Mouse (Mus musculus) megakaryocyte, embryonic 14.5 days (primary cell): ENCODE measurements around the gene Tmem108. TPM values are rescaled to one million over a fixed set of nuclear protein-coding genes. Genes with fewer than 3 reads are reported as not detected.

Experiments used
- H3K27me3 ChIP-seq: replicated peaks from 2 replicates; pipeline ENCODE3; 2012; ENCODE audit warnings: inconsistent platforms
- H3K36me3 ChIP-seq: replicated peaks from 2 replicates; pipeline ENCODE3; 2012; ENCODE audit warnings: low read length, inconsistent platforms, mixed read lengths
- H3K4me1 ChIP-seq: 2 replicates; pipeline ENCODE4 v1.6.1; 2012; ENCODE audit warnings: inconsistent platforms
- H3K4me3 ChIP-seq: replicated peaks from 2 replicates; pipeline ENCODE3; 2012; ENCODE audit warnings: moderate library complexity, mild to moderate bottlenecking, inconsistent platforms
- H3K9me3 ChIP-seq: 2 replicates; pipeline ENCODE4 v1.6.1; 2012; ENCODE audit warnings: inconsistent platforms
- FLI1 ChIP-seq: IDR thresholded peaks from 2 replicates; pipeline ENCODE4 v1.6.1; 2012; ENCODE audit warnings: low read length, inconsistent platforms, mixed read lengths
- GATA1 ChIP-seq: IDR thresholded peaks from 3 replicates; pipeline ENCODE4 v1.6.1; 2012; ENCODE audit warnings: mixed read lengths, low read length, inconsistent platforms, borderline replicate concordance
- polyA plus RNA-seq: library from polyadenylated mRNA; stranded (reverse); fragments of >175 nt; gene quantifications from 2 replicates; pipeline ENCODE4 v1.2.3, GENCODE M21; 2012; ENCODE audit warnings: low replicate concordance; ENCODE audit not compliant: insufficient read depth

The Tmem108 gene
- polyA plus RNA-seq, 1 experiment, result 0.23 TPM

GRCm38 (mm10) chr9:103708514-103709173 lies 53.0 kb downstream of the Tmem108 start:
- no peak for TF ChIP-seq FLI1
- peaks cover 11% of the 10 kb centered on the region for H3K9me3 ChIP-seq
- H3K4me3 ChIP-seq, result no peak overlapping the region
- peaks cover 6% of the 10 kb centered on the region for H3K27me3 ChIP-seq
- no peaks in the 10 kb centered on the region for H3K36me3 ChIP-seq
- H3K4me1 ChIP-seq, result no peaks in the 10 kb centered on the region

- Histone ChIP-seq H3K27me3 (peaks cover 6% of the 10 kb centered on the region), H3K4me1 (no peaks in the 10 kb centered on the region), H3K4me3 (no peak overlapping the region), H3K36me3 (no peaks in the 10 kb centered on the region), H3K9me3 (peaks cover 15% of the 10 kb centered on the region)
- TF ChIP-seq FLI1 (no peak), GATA1 (no peak)
These were observed 53.8 kb downstream of the Tmem108 start for GRCm38 (mm10) chr9:103707857-103708256.

- H3K9me3 ChIP-seq, result peaks cover 15% of the 10 kb centered on the region
These were observed 54.4 kb downstream of the Tmem108 start for GRCm38 (mm10) chr9:103707000-103707790.

GRCm38 (mm10) chr9:103705717-103706116 lies 55.9 kb downstream of the Tmem108 start:
- no peaks in the 10 kb centered on the region for H3K4me1 ChIP-seq
- TF ChIP-seq FLI1 (no peak), GATA1 (no peak)
- peaks cover 6% of the 10 kb centered on the region for H3K27me3 ChIP-seq
- no peak overlapping the region for H3K4me3 ChIP-seq
- no peaks in the 10 kb centered on the region for H3K36me3 ChIP-seq
- peaks cover 15% of the 10 kb centered on the region for H3K9me3 ChIP-seq

More at GRCm38 (mm10) chr9:103707000-103707790, 54.4 kb downstream of the Tmem108 start:
- Histone ChIP-seq H3K4me1 (no peaks in the 10 kb centered on the region), H3K4me3 (no peak overlapping the region), H3K36me3 (no peaks in the 10 kb centered on the region), H3K27me3 (peaks cover 6% of the 10 kb centered on the region)
- no peak for TF ChIP-seq FLI1
- no peak for TF ChIP-seq GATA1

- H3K36me3 ChIP-seq, result no peaks in the 10 kb centered on the region
- H3K4me3 ChIP-seq, result no peak overlapping the region
- TF ChIP-seq FLI1 (no peak), GATA1 (no peak)
- H3K27me3 ChIP-seq, result no peaks in the 10 kb centered on the region
- no peaks in the 10 kb centered on the region for H3K4me1 ChIP-seq
- peaks cover 15% of the 10 kb centered on the region for H3K9me3 ChIP-seq
These were observed 58.6 kb downstream of the Tmem108 start for GRCm38 (mm10) chr9:103703014-103703413.

- H3K27me3 ChIP-seq, result no peaks in the 10 kb centered on the region
- peaks cover 15% of the 10 kb centered on the region for H3K9me3 ChIP-seq
- no peak for TF ChIP-seq GATA1
- no peak for TF ChIP-seq FLI1
- no peaks in the 10 kb centered on the region for H3K36me3 ChIP-seq
- no peak overlapping the region for H3K4me3 ChIP-seq
- H3K4me1 ChIP-seq, result no peaks in the 10 kb centered on the region
These were observed 59.2 kb downstream of the Tmem108 start for GRCm38 (mm10) chr9:103702452-103702851.

DNA sequence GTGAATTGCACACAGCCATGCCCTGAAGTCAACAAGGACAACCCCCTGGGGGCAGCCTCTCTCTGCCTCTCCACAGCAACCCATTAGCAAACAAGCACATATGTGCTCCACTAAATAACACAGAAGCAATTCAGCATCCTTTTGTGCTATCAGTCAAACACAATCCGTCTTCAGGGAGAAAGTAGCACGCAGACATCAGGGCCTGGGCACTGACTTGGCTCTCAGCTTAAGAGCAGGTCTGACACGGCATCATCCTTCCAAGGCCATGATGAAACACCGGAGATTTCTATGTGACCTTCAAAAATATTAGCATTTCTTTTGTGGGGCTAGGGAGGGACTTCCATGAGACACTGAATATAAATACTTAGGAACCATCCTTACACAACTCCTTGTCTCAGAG lies 60.2 kb downstream of the Tmem108 start:
- Histone ChIP-seq H3K36me3 (no peaks in the 10 kb centered on the region), H3K4me1 (no peaks in the 10 kb centered on the region), H3K9me3 (peaks cover 23% of the 10 kb centered on the region), H3K4me3 (no peak overlapping the region), H3K27me3 (no peaks in the 10 kb centered on the region)
- TF ChIP-seq GATA1, result no peak
- TF ChIP-seq FLI1, result no peak

- no peaks in the 10 kb centered on the region for H3K27me3 ChIP-seq
- no peaks in the 10 kb centered on the region for H3K36me3 ChIP-seq
- no peak overlapping the region for H3K4me3 ChIP-seq
These were observed 61.4 kb downstream of the Tmem108 start for GRCm38 (mm10) chr9:103700240-103700639.

GRCm38 (mm10) chr9:103696967-103697366 lies 64.7 kb downstream of the Tmem108 start:
- Histone ChIP-seq H3K36me3 (no peaks in the 10 kb centered on the region), H3K4me3 (no peak overlapping the region), H3K4me1 (no peaks in the 10 kb centered on the region), H3K27me3 (no peaks in the 10 kb centered on the region), H3K9me3 (peaks cover 24% of the 10 kb centered on the region)
- TF ChIP-seq GATA1 (no peak), FLI1 (no peak)

More at GRCm38 (mm10) chr9:103700240-103700639, 61.4 kb downstream of the Tmem108 start:
- TF ChIP-seq GATA1, result no peak
- no peak for TF ChIP-seq FLI1
- peaks cover 23% of the 10 kb centered on the region for H3K9me3 ChIP-seq
- H3K4me1 ChIP-seq, result no peaks in the 10 kb centered on the region

GRCm38 (mm10) chr9:103693826-103694225 lies 67.8 kb downstream of the Tmem108 start:
- no peak for TF ChIP-seq FLI1
- Histone ChIP-seq H3K9me3 (peaks cover 24% of the 10 kb centered on the region), H3K4me1 (no peaks in the 10 kb centered on the region), H3K4me3 (no peak overlapping the region), H3K27me3 (no peaks in the 10 kb centered on the region), H3K36me3 (no peaks in the 10 kb centered on the region)
